Mouse (Mus musculus) G1E-ER4 (cell line): ENCODE data around the gene Rnf208. TPM values are rescaled to one million over a fixed set of nuclear protein-coding genes. Genes with fewer than 3 reads are reported as not detected.

ENCODE experiments used
- GATA1 ChIP-seq: IDR thresholded peaks from one replicate; pipeline ENCODE4 v1.8.0; 2012; ENCODE audit warnings: low read length, inconsistent platforms
- polyA plus RNA-seq: library from polyadenylated mRNA; stranded (reverse); fragments of >175 nt; gene quantifications from 2 replicates; pipeline ENCODE4 v1.2.3, GENCODE M21; 2012

Gene Rnf208
- polyA plus RNA-seq, 1 experiment = 29.3 TPM

GRCm38 (mm10) chr2:25262795-25263622, 21.0 kb downstream of the Rnf208 start:
- no peak for TF ChIP-seq GATA1

DNA sequence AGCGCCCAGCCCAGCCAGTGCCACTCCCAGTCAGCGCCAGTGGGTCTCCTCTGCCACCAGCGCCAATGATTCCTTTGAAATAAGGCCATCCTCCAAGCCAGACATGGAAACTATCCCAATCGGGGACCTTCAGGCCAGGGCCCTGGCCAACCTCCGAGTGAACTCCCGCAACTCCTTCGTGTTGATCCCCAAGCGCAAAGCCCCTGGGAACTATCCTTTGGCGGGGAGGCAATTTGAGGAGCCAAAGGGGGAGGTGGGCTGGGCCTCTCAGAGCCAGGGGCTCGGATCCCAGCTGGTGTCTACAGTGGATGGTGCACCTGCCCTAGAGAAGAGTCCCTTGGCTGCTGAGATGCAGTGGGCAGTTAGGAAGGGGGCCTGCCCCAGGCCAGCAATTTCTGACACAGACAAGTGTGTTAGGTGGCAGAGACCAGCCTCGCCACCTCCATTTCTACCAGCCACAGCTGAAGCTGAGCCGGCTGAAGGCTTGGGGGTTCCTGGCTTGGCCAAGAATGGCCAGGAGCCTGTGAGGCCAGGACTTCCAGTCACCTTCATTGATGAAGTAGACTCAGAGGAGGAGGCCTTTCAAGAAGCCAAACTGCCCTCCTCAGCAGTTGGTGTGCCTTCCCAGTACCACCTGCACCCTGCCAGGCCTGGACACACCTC, 21.7 kb downstream of the Rnf208 start:
- TF ChIP-seq GATA1 = no peak

GRCm38 (mm10) chr2:25264286-25264660, 22.2 kb downstream of the Rnf208 start:
- TF ChIP-seq GATA1 = no peak

- no peak for TF ChIP-seq GATA1
These were observed 22.8 kb downstream of the Rnf208 start for GRCm38 (mm10) chr2:25264851-25265250.

GRCm38 (mm10) chr2:25265897-25266656, 24.0 kb downstream of the Rnf208 start:
- TF ChIP-seq GATA1 = no peak

GRCm38 (mm10) chr2:25266720-25267119, 24.7 kb downstream of the Rnf208 start:
- no peak for TF ChIP-seq GATA1

DNA sequence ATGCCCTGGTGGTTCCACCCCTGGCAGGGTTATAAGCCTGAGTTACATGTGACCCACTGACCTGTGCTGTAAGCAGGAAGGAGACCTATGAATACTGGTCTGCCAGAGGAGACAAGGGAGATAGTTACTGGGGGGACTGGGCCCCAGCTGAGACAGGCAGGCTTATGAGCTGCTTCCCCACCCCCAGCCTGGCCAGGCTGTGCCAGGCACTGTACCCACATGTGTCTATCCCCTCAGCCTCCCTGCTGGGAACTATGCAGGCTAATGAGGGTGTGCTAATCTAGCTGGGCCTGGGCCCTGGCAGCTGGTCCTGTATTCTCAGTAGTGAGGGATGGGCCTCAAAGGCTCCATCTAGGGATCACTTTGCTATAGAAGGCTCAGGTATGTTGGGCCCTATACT, 25.2 kb downstream of the Rnf208 start:
- no peak for TF ChIP-seq GATA1

- no peak for TF ChIP-seq GATA1
These were observed 25.8 kb downstream of the Rnf208 start for GRCm38 (mm10) chr2:25267746-25268309.

DNA sequence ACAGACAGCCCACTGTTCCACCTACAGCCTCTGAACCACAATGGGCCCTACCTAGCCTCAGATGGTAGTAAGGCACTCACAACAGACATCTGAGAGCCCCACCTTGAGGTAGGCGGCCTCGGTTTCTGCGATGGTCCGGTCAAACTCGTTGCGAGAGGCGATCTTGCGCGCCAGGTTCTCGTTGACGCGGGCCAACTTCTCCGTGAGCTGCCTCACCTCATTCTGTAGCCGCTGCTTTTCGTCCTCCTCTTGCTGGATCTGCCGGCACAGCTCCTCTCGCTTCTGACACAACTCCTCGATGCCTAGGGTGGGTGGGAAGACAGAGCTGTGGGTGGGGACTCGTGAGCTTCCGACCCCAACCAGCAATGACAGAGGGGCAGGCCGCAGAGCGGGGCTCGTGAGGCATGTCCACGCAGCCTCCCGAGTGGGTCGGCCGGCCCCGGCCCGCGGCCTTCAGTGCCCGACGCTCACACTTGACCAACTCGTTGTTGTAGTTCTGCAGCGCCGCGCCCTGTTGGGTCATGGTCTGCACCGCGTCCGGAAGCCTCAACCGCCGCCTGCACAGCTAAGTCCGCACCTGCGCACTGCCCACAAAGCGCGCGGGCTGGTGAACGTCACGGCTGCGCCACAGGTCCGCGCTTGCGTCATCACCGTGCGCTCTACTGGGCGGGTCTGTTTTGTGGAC, 29.9 kb downstream of the Rnf208 start, which contains the start of the genes Ssna1 and Anapc2:
Ssna1 (minus strand) TSS at position 612 of the 685 bp plus-strand sequence.
Anapc2 (plus strand) TSS at position 652 of the 685 bp plus-strand sequence.
- TF ChIP-seq GATA1 = no peak

DNA sequence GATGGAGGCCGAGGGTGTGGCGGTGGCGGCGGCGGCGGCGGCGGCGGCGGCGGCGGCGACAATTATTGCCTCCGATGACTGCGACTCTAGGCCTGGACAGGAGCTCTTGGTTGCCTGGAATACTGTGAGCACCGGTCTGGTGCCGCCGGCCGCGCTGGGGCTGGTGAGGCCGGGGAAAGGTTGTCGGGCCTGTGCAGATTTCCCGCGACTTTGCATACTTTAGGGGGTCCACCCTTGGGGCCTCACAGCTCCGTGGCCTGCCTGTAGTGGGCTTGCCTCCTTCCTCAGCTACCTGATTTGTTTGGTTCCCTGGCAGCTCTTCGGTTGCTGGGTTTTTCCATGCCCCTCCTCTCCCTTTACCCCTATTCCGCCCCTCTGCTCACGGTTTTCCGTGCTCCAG, 30.5 kb downstream of the Rnf208 start:
- TF ChIP-seq GATA1 = no peak

- TF ChIP-seq GATA1 = no peak
These were observed 31.0 kb downstream of the Rnf208 start for GRCm38 (mm10) chr2:25273010-25273409.

DNA sequence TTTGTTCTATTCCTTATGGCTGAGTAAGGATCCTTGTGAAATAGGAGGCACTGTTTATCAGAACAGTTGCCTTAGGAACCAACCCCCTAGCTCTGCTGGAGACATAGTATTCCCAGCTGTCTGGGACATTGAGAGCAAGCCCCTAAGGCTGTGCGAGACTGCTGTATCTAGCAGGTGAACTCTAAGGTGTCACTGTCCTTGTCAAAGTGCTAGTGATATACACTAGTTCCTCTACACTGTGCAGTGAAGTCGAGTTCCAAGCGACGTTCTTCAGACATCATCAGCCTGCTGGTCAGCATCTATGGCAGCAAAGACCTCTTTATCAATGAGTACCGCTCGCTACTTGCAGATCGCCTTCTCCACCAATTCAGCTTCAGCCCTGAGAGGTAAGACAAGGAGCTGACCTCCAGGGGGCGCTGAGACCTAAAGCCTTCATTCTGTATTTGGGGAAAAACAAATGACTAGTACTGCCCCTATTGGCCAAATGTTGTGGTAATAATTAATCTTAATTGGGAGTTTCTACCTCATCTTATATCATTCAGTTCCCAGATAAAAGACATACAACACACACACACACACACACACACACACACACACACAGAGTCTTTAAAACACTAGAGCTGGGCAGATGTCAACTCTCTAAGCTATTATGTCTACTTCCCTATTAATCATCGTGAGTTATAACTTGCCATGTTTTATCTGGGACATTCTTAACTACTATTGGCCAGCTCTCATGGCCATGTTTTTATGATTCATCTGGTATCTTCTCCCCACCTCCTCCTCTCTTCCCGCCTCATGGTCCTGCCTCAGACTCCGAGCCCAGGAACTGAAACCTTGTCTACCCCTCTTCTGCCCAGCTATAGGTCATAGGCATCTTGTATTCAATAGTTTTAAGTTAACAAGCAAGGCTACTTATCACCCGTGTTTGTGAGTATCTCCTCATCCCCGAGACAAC, 37.1 kb downstream of the Rnf208 start:
- no peak for TF ChIP-seq GATA1

DNA sequence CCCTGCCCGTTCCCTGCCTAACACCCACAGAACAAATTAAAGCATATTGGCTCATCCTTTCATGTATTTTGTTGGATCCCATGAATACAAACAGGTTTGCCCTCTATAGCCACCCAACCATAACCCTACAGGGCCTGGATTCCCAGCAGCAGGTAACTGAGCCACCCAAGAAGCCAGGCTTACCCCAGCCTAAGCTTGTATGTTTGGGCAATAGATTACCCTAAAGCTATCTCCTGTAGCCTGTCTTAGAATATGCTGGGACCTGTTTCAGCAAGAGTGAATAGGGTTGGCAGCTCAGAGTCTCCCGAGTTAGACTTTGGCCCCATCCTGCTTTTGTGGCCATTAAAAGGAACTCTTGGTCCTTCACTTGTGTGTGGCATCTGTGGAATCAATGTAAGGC, 43.5 kb downstream of the Rnf208 start:
- TF ChIP-seq GATA1 = no peak

- no peak for TF ChIP-seq GATA1
These were observed 44.3 kb downstream of the Rnf208 start for GRCm38 (mm10) chr2:25286314-25286713.
